Mouse (Mus musculus) layer of hippocampus, postnatal 25 days (tissue): ENCODE measurements at regions not wholly inside any gene's neighbourhood (a gene's known extent, or its start where the extent isn't known, plus 50 kb on each side); places are given as distances from the start of the nearest gene placed in this dataset.
"Not testable (repeated sequence)": the region's sequence is repeated elsewhere in the genome, so short reads cannot be mapped to it uniquely, and the experiment has no call there.

ENCODE experiments used
- DNase-seq, 2 experiments: peaks; one replicate each; pipeline ENCODE4 v3.0.0; 2022; ENCODE audit warnings: mixed read lengths in 2 of 2, low spot score in 1 of 2; ENCODE audit errors: extremely low spot score in 1 of 2

GRCm38 (mm10) chr1:12025791-12026190 is 611.9 kb downstream of the A830018L16Rik start:
- DNase-seq, result no peak

- no peak for DNase-seq
Measured at GRCm38 (mm10) chr1:12027442-12027841, 613.5 kb downstream of the A830018L16Rik start.

- no peak for DNase-seq
Measured at GRCm38 (mm10) chr1:12028074-12028473, 614.2 kb downstream of the A830018L16Rik start.

DNA sequence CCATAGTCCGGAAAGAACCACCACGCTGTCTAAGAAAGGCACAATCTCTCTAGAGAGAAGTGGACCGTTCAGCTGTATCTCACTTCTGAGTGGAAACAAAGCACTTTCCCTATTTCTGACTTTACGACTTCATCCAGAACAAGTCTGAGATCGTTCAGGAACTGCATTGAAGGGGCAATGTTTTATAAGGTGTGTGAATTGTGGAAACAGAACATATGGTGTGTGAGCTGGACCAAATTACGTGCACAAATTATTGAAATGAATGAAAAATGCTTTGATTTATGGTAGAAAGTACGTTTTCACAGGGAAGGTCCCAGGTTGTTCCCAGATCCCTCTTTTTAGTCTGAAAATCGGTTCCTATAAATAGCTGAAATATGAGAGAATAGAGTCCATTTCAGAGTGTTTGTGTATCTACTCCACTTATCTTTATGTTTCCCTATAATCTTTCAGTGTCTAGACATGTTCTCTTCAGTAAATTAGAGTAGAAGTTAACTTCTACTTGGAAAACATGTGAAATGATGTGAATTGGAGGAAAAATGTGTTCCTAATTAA is 638.1 kb downstream of the A830018L16Rik start:
- no peak for DNase-seq

GRCm38 (mm10) chr1:12055865-12056560 is 642.1 kb downstream of the A830018L16Rik start:
- DNase-seq, result no peak

GRCm38 (mm10) chr1:12065016-12065513 is 651.2 kb downstream of the A830018L16Rik start:
- DNase-seq, result no peak

DNA sequence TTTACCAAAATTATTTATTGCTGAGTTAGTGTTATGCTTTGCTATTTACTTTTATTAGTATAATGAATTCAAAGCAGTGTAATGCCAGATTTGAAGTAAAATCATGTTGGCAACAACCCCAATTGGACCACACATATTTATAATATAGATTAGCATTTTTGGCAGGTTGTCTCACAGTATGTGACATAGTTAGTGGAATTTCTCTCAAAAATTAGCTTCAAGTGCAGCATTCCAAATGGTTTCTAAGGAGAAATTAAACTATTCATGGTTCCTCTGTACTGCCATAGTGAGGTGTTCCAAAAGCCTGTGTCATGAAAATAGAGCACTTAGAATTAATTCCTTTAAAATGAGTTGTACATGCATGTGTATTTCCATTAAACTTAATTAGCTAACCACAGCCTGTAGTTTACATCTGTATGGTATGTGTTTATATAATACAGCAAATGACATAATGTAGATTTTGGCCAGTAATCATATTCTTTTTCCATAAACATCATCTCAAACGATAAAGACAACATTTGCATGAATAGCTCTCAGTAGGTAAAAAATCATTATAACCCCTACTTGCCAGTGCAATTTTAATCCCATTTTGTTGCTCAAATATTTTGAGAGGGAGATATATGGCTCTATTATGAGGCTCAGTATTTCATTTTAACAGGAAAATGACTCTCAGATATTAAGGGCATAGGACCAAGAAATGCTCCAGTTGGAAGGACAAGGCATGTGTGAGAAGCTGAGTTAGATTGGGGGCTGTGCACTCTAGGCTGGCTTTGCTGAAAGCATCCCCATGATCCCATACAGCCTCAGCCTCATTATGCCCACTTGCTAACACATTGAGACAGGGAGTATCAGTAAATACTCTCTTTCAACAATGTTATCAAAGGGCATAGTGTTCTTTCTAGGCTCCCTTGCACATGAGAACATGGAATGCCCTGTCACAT is 678.9 kb downstream of the A830018L16Rik start:
- DNase-seq, result no peak

- no peak for DNase-seq
Measured at GRCm38 (mm10) chr1:12115041-12115828, 701.3 kb downstream of the A830018L16Rik start.

- DNase-seq, result no peak
Measured at GRCm38 (mm10) chr1:12117083-12117482, 703.2 kb downstream of the A830018L16Rik start.

- DNase-seq, result no peak
Measured at GRCm38 (mm10) chr1:12120926-12121325, 707.0 kb downstream of the A830018L16Rik start.

DNA sequence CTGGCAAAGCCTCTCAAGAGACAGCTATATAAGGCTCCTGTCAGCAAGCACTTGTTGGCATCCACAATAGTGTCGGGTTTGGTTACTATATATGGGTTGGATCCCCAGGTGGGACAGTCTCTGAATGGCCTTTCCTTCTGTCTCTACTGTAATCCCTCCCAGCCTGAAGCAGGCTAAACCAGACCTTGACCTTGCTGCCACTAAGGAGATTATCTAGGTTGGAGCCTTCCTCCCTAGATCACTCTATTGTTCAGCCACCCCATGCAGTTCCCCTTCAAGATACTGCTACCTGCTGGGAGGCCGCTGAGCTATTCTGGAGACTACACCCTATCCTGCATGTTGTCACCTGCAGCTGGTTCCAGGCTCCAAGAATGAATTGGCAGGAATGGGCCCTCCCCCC is 712.7 kb downstream of the A830018L16Rik start:
- DNase-seq, result not testable (repeated sequence)

DNA sequence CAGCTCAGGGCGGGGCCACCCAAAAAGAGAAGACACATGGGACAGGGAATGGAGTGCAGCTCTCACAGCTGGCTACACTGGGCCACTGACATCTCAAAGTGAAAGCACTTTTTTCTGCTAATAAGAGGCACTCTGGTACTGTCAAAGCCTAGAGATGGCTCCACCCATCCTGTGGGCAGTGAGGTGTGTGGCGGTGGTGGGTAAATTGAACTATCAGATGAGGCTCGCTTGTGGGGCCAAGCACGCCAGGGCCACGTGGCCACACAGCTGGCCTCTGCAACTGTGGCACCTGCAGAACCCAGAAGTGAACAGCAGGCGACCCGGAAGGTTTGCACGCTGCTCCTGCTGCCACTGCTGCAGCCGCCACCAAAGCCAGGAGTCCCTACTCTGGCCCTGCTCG is 756.6 kb downstream of the A830018L16Rik start:
- no peak for DNase-seq

- no peak for DNase-seq
Measured at GRCm38 (mm10) chr1:12189646-12190233, 775.8 kb downstream of the A830018L16Rik start.

DNA sequence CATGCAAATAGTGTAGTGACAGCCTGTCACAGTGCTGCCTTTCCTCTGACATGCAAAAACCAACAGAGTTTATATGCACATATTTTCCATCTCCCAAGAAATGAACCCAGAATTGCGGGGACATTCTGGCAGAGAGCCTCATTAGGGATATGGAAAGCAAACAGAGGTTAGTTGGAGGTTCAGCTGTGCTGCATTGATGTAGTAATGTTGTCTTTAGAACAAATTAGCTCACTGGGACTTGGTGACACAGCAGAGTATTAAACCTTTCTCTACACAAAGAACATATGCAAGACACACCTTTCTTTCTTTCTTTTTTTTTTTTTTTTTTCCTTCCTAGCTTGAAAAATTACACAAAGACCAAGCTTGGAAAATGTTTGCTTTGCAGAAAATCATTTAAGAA is 778.7 kb downstream of the A830018L16Rik start:
- DNase-seq, result no peak

- DNase-seq, result no peak
Measured at GRCm38 (mm10) chr1:12231089-12231488, 817.2 kb downstream of the A830018L16Rik start.

DNA sequence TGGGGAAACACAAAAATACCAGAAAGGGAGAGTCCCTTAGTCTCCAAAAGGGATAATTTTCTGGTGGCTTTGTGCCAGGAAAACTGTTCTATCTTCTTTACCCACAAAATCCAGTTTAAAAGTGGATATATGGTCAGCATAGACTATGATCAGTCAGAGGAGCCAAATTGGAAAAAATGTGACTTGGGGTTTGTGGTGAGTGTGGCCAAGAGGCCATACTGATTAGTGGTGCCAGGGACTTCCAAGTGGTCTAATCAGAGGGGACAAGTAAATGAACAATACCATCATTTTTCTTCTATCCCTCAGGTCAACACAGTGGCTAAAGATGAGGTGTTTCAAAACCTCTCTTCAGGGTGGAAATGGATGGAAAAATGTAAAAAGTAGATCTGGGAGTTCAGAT is 828.2 kb downstream of the A830018L16Rik start:
- no peak for DNase-seq

DNA sequence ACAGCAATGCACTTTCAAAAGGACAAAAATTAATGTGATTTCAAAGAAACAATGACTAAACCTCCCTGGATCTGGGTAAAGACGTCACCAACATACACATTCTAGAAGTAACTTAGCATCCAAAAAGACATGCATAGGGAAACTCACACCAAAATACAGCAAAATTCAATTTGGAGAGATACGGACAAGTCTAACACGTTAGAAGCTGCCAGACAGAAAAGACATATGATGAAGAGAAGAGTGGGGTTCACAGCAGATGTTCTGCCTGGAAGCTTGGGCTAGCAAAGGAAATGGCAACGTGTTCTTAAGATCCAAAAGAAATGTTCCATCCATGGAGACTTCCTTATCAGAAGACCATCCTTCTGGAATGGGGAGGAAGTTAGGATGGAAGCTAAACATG is 868.6 kb downstream of the A830018L16Rik start:
- DNase-seq, result no peak

GRCm38 (mm10) chr1:12285551-12285950 is 871.6 kb downstream of the A830018L16Rik start:
- DNase-seq, result no peak

GRCm38 (mm10) chr1:12286026-12286425 is 872.1 kb downstream of the A830018L16Rik start:
- DNase-seq, result no peak

- DNase-seq, result no peak
Measured at GRCm38 (mm10) chr1:12288521-12288920, 874.6 kb downstream of the A830018L16Rik start.
